Mouse (Mus musculus) heart, postnatal 0 days (tissue): Measurements from ENCODE around the gene Cggbp1. TPM values are rescaled to one million over a fixed set of nuclear protein-coding genes. Genes with fewer than 3 reads are reported as not detected.
A peak's percentile ranks its signal among the peaks of the same experiment; 100 is the strongest.

Experiments used
- ATAC-seq: fragments of 200-750 bp; cut with Nextera tagmentation; 2 replicates; pipeline ENCODE4 v1.8.0; 2017; ENCODE audit warnings: low read depth, moderate number of reproducible peaks, moderate library complexity; ENCODE audit not compliant: insufficient read depth
- DNase-seq: peaks from one replicate; pipeline ENCODE4 v3.0.0-alpha.2; 2016; ENCODE audit warnings: low spot score
- H3K27ac ChIP-seq: fragments of 300-500 bp; sonication (generic); 2 replicates; pipeline ENCODE4 v1.5.1; 2014; ENCODE audit warnings: low read depth, mild to moderate bottlenecking
- H3K27me3 ChIP-seq: fragments of 300-500 bp; sonication (generic); 2 replicates; pipeline ENCODE4 v1.6.1; 2014; ENCODE audit warnings: low read length, mixed read lengths; ENCODE audit not compliant: control insufficient read depth, insufficient read depth
- H3K36me3 ChIP-seq: fragments of 300-500 bp; sonication (generic); replicated peaks from 2 replicates; pipeline ENCODE4 v1.6.1; 2014; ENCODE audit warnings: low read length, mixed read lengths; ENCODE audit not compliant: control insufficient read depth, insufficient read depth
- H3K4me1 ChIP-seq: fragments of 300-500 bp; sonication (generic); 2 replicates; pipeline ENCODE4 v1.6.1; 2014; ENCODE audit warnings: antibody characterized with exemption; ENCODE audit not compliant: control insufficient read depth, insufficient read depth
- H3K4me2 ChIP-seq: fragments of 300-500 bp; sonication (generic); 2 replicates; pipeline ENCODE4 v1.6.1; 2014; ENCODE audit warnings: low read depth, mild to moderate bottlenecking, low read length, moderate library complexity
- H3K4me3 ChIP-seq: fragments of 300-500 bp; sonication (generic); 2 replicates; pipeline ENCODE4 v1.5.1; 2014; ENCODE audit warnings: low read depth, low read length
- H3K9ac ChIP-seq: fragments of 300-500 bp; sonication (generic); replicated peaks from 2 replicates; pipeline ENCODE4 v1.6.1; 2014; ENCODE audit warnings: low read depth, low read length, mixed read lengths
- H3K9me3 ChIP-seq: fragments of 300-500 bp; sonication (generic); replicated peaks from 2 replicates; pipeline ENCODE4 v1.6.1; 2016; ENCODE audit warnings: low read length; ENCODE audit not compliant: control insufficient read depth
- CTCF ChIP-seq: IDR thresholded peaks from 2 replicates; pipeline ENCODE4 v1.5.1; 2016; ENCODE audit warnings: antibody characterized with exemption, control low read depth, low read depth
- EP300 ChIP-seq: IDR thresholded peaks from 2 replicates; pipeline ENCODE4 v1.6.1; 2016; ENCODE audit warnings: antibody characterized with exemption, low read depth
- WGBS: fragments of 180-500 bp; shearing (Covaris S2); extraction: QIAGEN DNeasy Blood & Tissue Kit; methylation state at CpG from one replicate; pipeline ENCODE4 v1.1.7; 2014; 5-methylcytosine and 5-hydroxymethylcytosine counted together
- polyA plus RNA-seq: library from polyadenylated mRNA; unstranded; fragments of >200 nt; fragmentation: Nextera tagmentation; extraction: Ambion mirVana; gene quantifications from 2 replicates; pipeline ENCODE4 v1.2.1, GENCODE M21; 2015
- total RNA-seq: library from RNA; depleted of rRNA; stranded (reverse); fragments of >200 nt; gene quantifications from 2 replicates; pipeline ENCODE4 v1.2.3, GENCODE M21; 2014; ENCODE audit warnings: low replicate concordance

Gene Cggbp1
- total and polyA plus RNA-seq, 2 experiments from 2014 or later: 29.5 to 29.6 TPM

- no peaks in the 10 kb centered on the region for H3K4me1 ChIP-seq
- H3K9me3 ChIP-seq: no peaks in the 10 kb centered on the region
- DNase-seq: peak; percentile 85
- H3K36me3 ChIP-seq: no peaks in the 10 kb centered on the region
- peak overlapping the region; percentile 92 for H3K4me3 ChIP-seq
- TF ChIP-seq EP300: no peak
- TF ChIP-seq CTCF: no peak
- peak; percentile 94 for ATAC-seq
- H3K9ac ChIP-seq: peak overlapping the region; percentile 88
- H3K4me2 ChIP-seq: peak overlapping the region; percentile 71
- no peaks in the 10 kb centered on the region for H3K27me3 ChIP-seq
- peak overlapping the region; percentile 89 for H3K27ac ChIP-seq
- 2% methylated on average over 29 of the region's 29 CpGs for WGBS
These were observed 21.9 kb downstream of the Cggbp1 start for GRCm38 (mm10) chr16:64873416-64874305.

- Histone ChIP-seq H3K4me3 (no peak overlapping the region), H3K9ac (no peak overlapping the region)
- WGBS: 96% methylated on average over 10 of the region's 10 CpGs
These were observed 23.6 kb downstream of the Cggbp1 start for GRCm38 (mm10) chr16:64875384-64875783.

GRCm38 (mm10) chr16:64875822-64876221 is 24.0 kb downstream of the Cggbp1 start:
- Histone ChIP-seq H3K27ac (no peak overlapping the region), H3K4me2 (no peak overlapping the region), H3K36me3 (no peaks in the 10 kb centered on the region), H3K4me1 (no peaks in the 10 kb centered on the region), H3K27me3 (no peaks in the 10 kb centered on the region), H3K4me3 (no peak overlapping the region), H3K9me3 (no peaks in the 10 kb centered on the region), H3K9ac (no peak overlapping the region)
- ATAC-seq: no peak
- DNase-seq: no peak
- no peak for TF ChIP-seq CTCF
- no peak for TF ChIP-seq EP300
- WGBS: 89% methylated on average over 1 of the region's 1 CpGs

More at GRCm38 (mm10) chr16:64875384-64875783, 23.6 kb downstream of the Cggbp1 start:
- no peak overlapping the region for H3K27ac ChIP-seq
- H3K9me3 ChIP-seq: no peaks in the 10 kb centered on the region
- H3K4me2 ChIP-seq: no peak overlapping the region
- no peaks in the 10 kb centered on the region for H3K4me1 ChIP-seq
- ATAC-seq (no peak), DNase-seq (no peak)
- no peaks in the 10 kb centered on the region for H3K27me3 ChIP-seq
- TF ChIP-seq CTCF: no peak
- TF ChIP-seq EP300: no peak
- H3K36me3 ChIP-seq: no peaks in the 10 kb centered on the region

DNA sequence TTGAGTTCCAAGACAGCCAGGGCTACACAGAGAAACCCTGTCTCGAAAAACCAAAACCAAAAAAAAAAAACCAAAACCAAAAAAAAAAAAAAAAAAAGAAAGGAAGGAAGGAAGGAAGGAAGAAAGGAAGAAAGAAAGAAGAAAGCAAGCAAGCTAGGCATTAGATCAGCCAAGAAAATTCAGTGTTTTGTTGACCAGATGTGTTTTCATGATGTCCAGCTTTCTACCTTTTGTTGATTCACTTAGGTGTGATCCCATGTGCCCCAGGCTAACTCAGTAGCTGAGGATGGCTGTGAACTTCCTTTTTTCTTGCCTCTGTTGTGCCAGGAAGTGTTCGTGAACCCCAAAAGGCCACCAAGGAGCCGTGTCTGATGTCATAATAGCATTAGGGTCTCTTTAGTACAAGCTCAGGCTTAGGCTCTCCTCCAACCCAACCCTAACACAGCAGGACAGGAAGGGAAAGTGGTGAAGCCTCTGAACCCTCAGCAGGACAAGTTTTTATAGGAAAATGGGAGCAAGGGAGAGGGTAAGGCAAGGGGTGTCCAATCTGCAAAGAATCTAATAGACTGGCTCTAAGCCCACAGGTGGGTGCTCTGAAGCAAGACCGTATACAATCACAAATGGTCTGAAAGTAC is 25.0 kb downstream of the Cggbp1 start:
- no peaks in the 10 kb centered on the region for H3K9me3 ChIP-seq
- 74% methylated on average over 4 of the region's 4 CpGs for WGBS
- no peak overlapping the region for H3K9ac ChIP-seq
- H3K4me1 ChIP-seq: no peaks in the 10 kb centered on the region
- H3K36me3 ChIP-seq: no peaks in the 10 kb centered on the region
- H3K4me3 ChIP-seq: no peak overlapping the region
- TF ChIP-seq CTCF (no peak), EP300 (no peak)
- no peaks in the 10 kb centered on the region for H3K27me3 ChIP-seq
- no peak for ATAC-seq
- H3K4me2 ChIP-seq: no peak overlapping the region
- H3K27ac ChIP-seq: no peak overlapping the region
- no peak for DNase-seq

DNA sequence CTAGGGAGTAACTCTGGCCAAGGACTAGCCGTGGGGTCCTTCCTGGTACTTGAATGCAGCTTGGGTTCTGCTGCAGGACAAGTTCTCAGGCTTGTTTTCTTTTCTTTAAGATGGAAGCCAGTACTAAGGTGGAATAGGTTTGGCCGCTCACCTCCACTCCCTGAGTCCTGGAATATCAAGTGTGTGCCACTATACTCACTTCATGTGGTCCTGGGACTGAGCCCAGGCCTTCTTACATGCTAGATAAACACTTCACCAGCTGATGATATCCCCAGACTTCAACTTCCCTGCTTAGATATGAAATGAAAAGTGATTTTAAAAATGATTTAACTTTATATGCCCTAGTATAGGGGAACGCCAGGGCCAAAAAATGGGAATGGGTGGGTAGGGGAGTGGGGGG is 25.5 kb downstream of the Cggbp1 start:
- H3K27me3 ChIP-seq: no peaks in the 10 kb centered on the region
- WGBS: 81% methylated on average over 3 of the region's 3 CpGs
- H3K27ac ChIP-seq: no peak overlapping the region

More for the DNA sequence above, 25.5 kb downstream of the Cggbp1 start:
- no peak for DNase-seq
- no peak for ATAC-seq
- Histone ChIP-seq H3K9me3 (no peaks in the 10 kb centered on the region), H3K4me2 (no peak overlapping the region), H3K9ac (no peak overlapping the region), H3K4me1 (no peaks in the 10 kb centered on the region), H3K36me3 (no peaks in the 10 kb centered on the region), H3K4me3 (no peak overlapping the region)
- TF ChIP-seq CTCF (no peak), EP300 (no peak)
